ENCODE assay signal across 6 mouse cellular contexts in the genomic region with DNA sequence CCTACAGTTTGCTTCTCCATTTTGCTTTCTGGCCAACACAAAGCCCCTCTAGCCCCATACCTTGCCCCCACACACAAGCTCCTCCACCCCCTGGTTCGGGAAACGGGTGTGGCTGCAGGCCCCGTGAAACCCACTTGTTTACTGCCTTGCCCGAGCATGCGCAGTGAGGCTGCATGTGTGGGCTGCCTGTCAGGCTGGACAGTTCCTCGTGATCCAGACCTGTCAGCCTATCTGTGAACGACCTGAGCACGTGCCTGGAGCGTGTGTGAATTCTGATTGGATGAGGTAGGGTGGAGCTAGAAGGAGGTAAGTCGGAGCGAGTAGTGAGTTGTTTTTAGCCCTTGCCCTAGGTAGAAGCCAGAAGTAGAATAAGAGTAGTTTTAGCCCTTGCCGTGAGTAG.
DNase-seq lines count a peak whose midpoint lies in the region; TF ChIP-seq lines count a peak whose summit lies in the region.
"Not testable (repeated sequence)": the region's sequence is repeated elsewhere in the genome, so short reads cannot be mapped to it uniquely, and the experiment has no call there.

No protein-coding gene starts in this region.

- H3K27me3 ChIP-seq in CH12.LX (replicated peaks); ES-Bruce4 (ENCODE audit: control insufficient read depth, insufficient read depth, low read length, poor library complexity, severe bottlenecking): not testable (repeated sequence)

- not testable (repeated sequence) for DNase-seq in CH12.LX (ENCODE audit: extremely low read depth); ES-E14 (ENCODE audit: low read depth, low spot score)
- DNase-seq in ZHBTc4 (ENCODE audit: low read depth, low spot score) = peak; percentile 86
- peak; percentile 74 for DNase-seq in heart, adult 11 months
- DNase-seq in testis, postnatal 14 days (ENCODE audit: low spot score) = peak; percentile 48

- not testable (repeated sequence) for H3K9me3 ChIP-seq in CH12.LX (replicated peaks; ENCODE audit: low read length); ES-Bruce4 (replicated peaks; ENCODE audit: control insufficient read depth, insufficient read depth, low read length, poor library complexity, severe bottlenecking); ES-E14 (ENCODE audit: control insufficient read depth, insufficient read depth, low read depth, low read length)

- TF ChIP-seq CTCF in CH12.LX (conservative IDR thresholded peaks at IDR 0.05 in 1 of 2, IDR thresholded peaks at IDR 0.05 in 1 of 2; ENCODE audit: low read depth in 2 of 2, low read length in 2 of 2); ES-Bruce4 (IDR thresholded peaks at IDR 0.05; ENCODE audit: low read depth, low read length): not testable (repeated sequence)

- peaks cover 16 to 19% of the 10 kb centered on the region in 2 experiments for H3K4me1 ChIP-seq in CH12.LX (ENCODE audit: control insufficient read depth in 1 of 2, insufficient read depth in 2 of 2)
- not testable (repeated sequence) for H3K4me1 ChIP-seq in ES-Bruce4 (ENCODE audit: control insufficient read depth, insufficient read depth, low read length); ES-E14 (ENCODE audit: control insufficient read depth in 2 of 2, insufficient read depth in 2 of 2, low read length in 2 of 2, poor library complexity in 1 of 2)

- not testable (repeated sequence) for H3K4me3 ChIP-seq in CH12.LX (replicated peaks in 1 of 3; ENCODE audit: low read depth in 2 of 3, low read length in 2 of 3, poor library complexity in 1 of 3); ES-Bruce4 (ENCODE audit: low read depth, low read length)
- peak overlapping the region; percentile 39 to 74; a peak in 3 of 4 replicates for H3K4me3 ChIP-seq in ES-E14 (ENCODE audit: insufficient read depth in 1 of 2, low read depth in 1 of 2, low read length in 2 of 2, poor library complexity in 1 of 2, severe bottlenecking in 1 of 2)

- dilution Hi-C loops in CH12.LX (cut with MboI; ENCODE audit: extremely low pct_ligation_motif_present, extremely low pct_unique_long_range_greater_than_20kb, low sequenced_read_pairs) = not testable (repeated sequence)

- not testable (repeated sequence) for H3K79me2 ChIP-seq in CH12.LX (replicated peaks; ENCODE audit: control insufficient read depth, extremely low read depth, insufficient read depth, poor library complexity, severe bottlenecking)

- TF ChIP-seq POLR2A in CH12.LX (IDR thresholded peaks at IDR 0.05; ENCODE audit: low read depth, low read length); ES-Bruce4 (IDR thresholded peaks at IDR 0.05; ENCODE audit: insufficient read depth, low read length): not testable (repeated sequence)

- not testable (repeated sequence) for H3K36me3 ChIP-seq in CH12.LX (replicated peaks in 1 of 2; ENCODE audit: control insufficient read depth in 1 of 2, insufficient read depth in 1 of 2, low read length in 1 of 2); ES-Bruce4 (ENCODE audit: control insufficient read depth, insufficient read depth, low read length, poor library complexity, severe bottlenecking); ES-E14 (ENCODE audit: control insufficient read depth, insufficient read depth, low read length, poor library complexity, severe bottlenecking)

- TF ChIP-seq EP300 in CH12.LX (IDR thresholded peaks at IDR 0.05; ENCODE audit: low read length) = not testable (repeated sequence)
- peak; percentile 82 for TF ChIP-seq EP300 in ES-Bruce4 (IDR thresholded peaks at IDR 0.05; ENCODE audit: insufficient read depth, low read depth, low read length)

- TF ChIP-seq RAD21 in CH12.LX (IDR thresholded peaks at IDR 0.05; ENCODE audit: low read depth, low read length) = not testable (repeated sequence)

- 0 out of 2 replicates have a peak overlapping the region, but pooled peaks have one; percentile 18 for H3K4me2 ChIP-seq in CH12.LX (ENCODE audit: insufficient read depth, low read depth, poor library complexity, severe bottlenecking)

- in situ Hi-C loops in CH12.LX (cut with MboI; ENCODE audit: low pct_ligation_motif_present, low pct_unique_long_range_greater_than_20kb, low sequenced_read_pairs); ES-E14 (cut with MboI; ENCODE audit: low sequenced_read_pairs in 2 of 2, unreplicated experiment in 2 of 2): not testable (repeated sequence)

- H3K27ac ChIP-seq in CH12.LX (ENCODE audit: insufficient read depth, low read depth); ES-E14 (ENCODE audit: insufficient read depth, low read depth, low read length, poor library complexity, severe bottlenecking): not testable (repeated sequence)
- peak overlapping the region; percentile 18; the same call in 1 of the 2 replicates for H3K27ac ChIP-seq in ES-Bruce4 (ENCODE audit: insufficient read depth, low read length)

- H3K9ac ChIP-seq in CH12.LX (ENCODE audit: insufficient read depth, low read depth); ES-Bruce4 (ENCODE audit: low read depth, poor library complexity, severe bottlenecking); ES-E14 (ENCODE audit: insufficient read depth, low read depth, low read length, poor library complexity, severe bottlenecking): not testable (repeated sequence)

TF ChIP-seq in CH12.LX, 34 proteins besides CTCF, POLR2A, EP300 and RAD21:
- peak; percentile 74 for TF ChIP-seq NRF1 (IDR thresholded peaks at IDR 0.05; ENCODE audit: low read depth, low read length)
TF ChIP-seq in CH12.LX: peak in this region for 1; not testable (repeated sequence) for 33.

TF ChIP-seq in ES-E14, 5 proteins besides CTCF, POLR2A, EP300 and RAD21:
- TF ChIP-seq CHD2 (IDR thresholded peaks at IDR 0.05; ENCODE audit: low read depth, low read length) = 0 out of 2 replicates have a peak, but pooled peaks have one; percentile 40
